Mouse (Mus musculus) C2C12 (cell line): ENCODE data around the gene Capzb.

ENCODE experiments used
- CEBPB ChIP-seq: IDR thresholded peaks from one replicate; pipeline ENCODE4 v1.6.1; 2011; ENCODE audit warnings: low read depth, mild to moderate bottlenecking, control low read depth, moderate library complexity
- CTCF ChIP-seq: IDR thresholded peaks from one replicate; pipeline ENCODE4 v1.5.1; 2011; ENCODE audit not compliant: control insufficient read depth, insufficient read depth, insufficient read length
- MAX ChIP-seq: IDR thresholded peaks from one replicate; pipeline ENCODE4 v1.6.1; 2011; ENCODE audit warnings: mild to moderate bottlenecking, control low read depth
- USF1 ChIP-seq: IDR thresholded peaks from one replicate; pipeline ENCODE4 v1.6.1; 2011; ENCODE audit warnings: low read depth, mild to moderate bottlenecking, control low read depth, moderate library complexity

DNA sequence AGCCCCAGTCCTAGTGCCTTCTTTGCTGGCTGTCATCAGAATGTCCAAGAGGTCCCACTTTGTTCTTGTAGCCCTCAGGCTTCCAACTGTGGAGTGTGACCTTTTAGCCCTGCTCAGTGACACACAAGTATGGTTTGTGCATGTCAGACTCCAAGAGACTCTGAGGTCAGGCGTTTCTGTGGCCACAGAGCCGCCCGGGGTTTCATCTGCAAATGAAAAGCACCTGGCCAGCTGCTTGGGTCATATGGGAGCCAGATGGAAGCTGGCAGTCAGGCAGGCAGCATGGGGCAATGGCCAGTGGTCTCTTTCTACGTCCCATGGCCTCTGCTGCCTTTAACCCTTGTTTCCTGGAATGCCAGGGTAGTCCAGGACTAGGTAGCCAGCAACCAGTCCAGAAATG is 27.0 kb downstream of the Capzb start:
- TF ChIP-seq MAX (no peak), CTCF (no peak), CEBPB (no peak), USF1 (no peak)
